8 mouse cellular contexts compared by ENCODE assay signal in genomic region chr10:67097437-67098150, GRCm38 (mm10). TPM values are rescaled to one million over a fixed set of nuclear protein-coding genes. Genes with fewer than 3 reads are reported as not detected.
A peak's percentile ranks its signal among the peaks of the same experiment; 100 is the strongest.
DNase-seq lines count a peak whose midpoint lies in the region; ATAC-seq and TF ChIP-seq lines count a peak whose summit lies in the region.

No protein-coding gene starts in this region.

- no peak for TF ChIP-seq CTCF in lung, postnatal 0 days (IDR thresholded peaks at IDR 0.05)

- peaks cover 36% of the 10 kb centered on the region for H3K4me1 ChIP-seq in heart, embryonic 11.5 days (ENCODE audit: control insufficient read depth, insufficient read depth, low read length)
- H3K4me1 ChIP-seq in lung, postnatal 0 days (ENCODE audit: insufficient read depth, low read depth, low read length): peaks cover 44% of the 10 kb centered on the region

- H3K9ac ChIP-seq in heart, embryonic 11.5 days (ENCODE audit: low read depth, low read length): peak overlapping the region; percentile 100
- H3K9ac ChIP-seq in lung, postnatal 0 days (replicated peaks; ENCODE audit: low read depth): peak overlapping the region; percentile 99

- WGBS in heart, embryonic 11.5 days (ENCODE audit: insufficient replicate concordance): 1% methylated on average over 15 of the region's 15 CpGs
- WGBS in lung, postnatal 0 days: 3% methylated on average over 15 of the region's 15 CpGs

- peak overlapping the region; percentile 75 for H3K4me2 ChIP-seq in heart, embryonic 11.5 days
- peak overlapping the region; percentile 81 for H3K4me2 ChIP-seq in lung, postnatal 0 days (replicated peaks; ENCODE audit: low read depth, low read length)

- intact Hi-C loops in heart, postnatal 14 days (cut with DNase I): loop anchor here (2.0 kb wide), 5 partner anchors 27 to 187 kb away; no protein-coding TSS in a partner anchor
- intact Hi-C loops in heart, postnatal 25 days (cut with DNase I): loop anchor here (2.0 to 5.0 kb wide), 3 partner anchors 29 to 95 kb away; no protein-coding TSS in a partner anchor

- no peaks in the 10 kb centered on the region for H3K27me3 ChIP-seq in heart, embryonic 11.5 days (ENCODE audit: control insufficient read depth, insufficient read depth, low read length)
- H3K27me3 ChIP-seq in lung, postnatal 0 days (replicated peaks; ENCODE audit: insufficient read depth, low read length): no peaks in the 10 kb centered on the region

- no peaks in the 10 kb centered on the region for H3K36me3 ChIP-seq in heart, embryonic 11.5 days (ENCODE audit: control insufficient read depth, insufficient read depth, low read length)
- H3K36me3 ChIP-seq in lung, postnatal 0 days (ENCODE audit: insufficient read depth, low read length): no peaks in the 10 kb centered on the region

- no peak; the same call in 1 of the 2 replicates for TF ChIP-seq EP300 in lung, postnatal 0 days (IDR thresholded peaks at IDR 0.05)

- H3K4me3 ChIP-seq in heart, embryonic 11.5 days (ENCODE audit: low read depth, low read length): peak overlapping the region; percentile 97
- H3K4me3 ChIP-seq in lung, postnatal 0 days (ENCODE audit: low read depth, low read length): peak overlapping the region; percentile 98

- H3K27ac ChIP-seq in heart, embryonic 11.5 days (ENCODE audit: low read depth, low read length): peak overlapping the region; percentile 99
- H3K27ac ChIP-seq in lung, postnatal 0 days (ENCODE audit: low read length): peak overlapping the region; percentile 98

- no peak for DNase-seq in heart, postnatal 14 days
- DNase-seq in NIH3T3 (ENCODE audit: low read depth): peak; percentile 68
- peak; percentile 29 for DNase-seq in heart, postnatal 25 days (ENCODE audit: low spot score)
- no peak for DNase-seq in lung, postnatal 0 days (ENCODE audit: low spot score)
- DNase-seq in thymus, postnatal 25 days: peak; percentile 28
- DNase-seq in layer of hippocampus, adult 9-10 months (ENCODE audit: low spot score): no peak

- H3K9me3 ChIP-seq in heart, embryonic 11.5 days (replicated peaks; ENCODE audit: control insufficient read depth, low read length): no peaks in the 10 kb centered on the region
- H3K9me3 ChIP-seq in lung, postnatal 0 days (ENCODE audit: low read length): no peaks in the 10 kb centered on the region; the same call in 1 of the 2 replicates

- ATAC-seq in heart, embryonic 11.5 days (replicated peaks; ENCODE audit: insufficient number of reproducible peaks, low FRiP score, low TSS enrichment): no peak
- ATAC-seq in lung, postnatal 0 days: no peak
- no peak for ATAC-seq in erythroid progenitor cell, adult 5-6 weeks (replicated peaks; ENCODE audit: low FRiP score, poor library complexity, severe bottlenecking)

RNA-seq across cellular contexts. Expression of gene Reep3, which starts 0.8 kb away (rescaled TPM):
- 21.5 and 23.7 TPM in 2 replicates for polyA plus RNA-seq in heart, embryonic 11.5 days (2014; fragmentation: Nextera tagmentation; extraction: Ambion mirVana)
- total RNA-seq in heart, postnatal 14 days (2021): 10 to 100 TPM; 28.4 to 31.5 TPM
- 10 to 100 TPM; 21.4 to 22.9 TPM for total RNA-seq in heart, postnatal 25 days (2021)
- polyA plus RNA-seq in lung, postnatal 0 days (2015; fragmentation: Nextera tagmentation; extraction: Ambion mirVana): 38.4 and 43.8 TPM in 2 replicates
- 9.7 and 23.9 TPM in 2 replicates for total RNA-seq in erythroid progenitor cell, adult 5-6 weeks (2015; ENCODE audit: low replicate concordance)
- total RNA-seq in erythroid progenitor cell, adult 5-6 weeks (2017; ENCODE audit: low replicate concordance): 5.0 and 7.9 TPM in 2 replicates

RNA-seq across cellular contexts. Expression of gene Jmjd1c, which starts 1.7 kb away (rescaled TPM):
- 31.7 and 39.5 TPM in 2 replicates for polyA plus RNA-seq in heart, embryonic 11.5 days (2014; fragmentation: Nextera tagmentation; extraction: Ambion mirVana)
- total RNA-seq in heart, postnatal 14 days (2021): 10 to 100 TPM; 46.4 to 46.8 TPM
- 10 to 100 TPM; 38.5 to 40.9 TPM for total RNA-seq in heart, postnatal 25 days (2021)
- 43.8 and 44.6 TPM in 2 replicates for polyA plus RNA-seq in lung, postnatal 0 days (2015; fragmentation: Nextera tagmentation; extraction: Ambion mirVana)
- total RNA-seq in erythroid progenitor cell, adult 5-6 weeks (2015; ENCODE audit: low replicate concordance): 33.5 and 37.1 TPM in 2 replicates
- 19.8 and 26.1 TPM in 2 replicates for total RNA-seq in erythroid progenitor cell, adult 5-6 weeks (2017; ENCODE audit: low replicate concordance)

Comparison
In these comparisons a context has a peak if more than half of its experiments do, and no peak if none do; other contexts are left out.
1. DNase-seq: peak in NIH3T3 (single experiment), heart, postnatal 25 days (single experiment) and thymus, postnatal 25 days (single experiment); none in heart, postnatal 14 days (0 of 2), lung, postnatal 0 days (single experiment) and layer of hippocampus, adult 9-10 months (single experiment).